Mouse (Mus musculus) hindbrain, embryonic 11.5 days (tissue): ENCODE results near the gene Zfx. TPM values are rescaled to one million over a fixed set of nuclear protein-coding genes. Genes with fewer than 3 reads are reported as not detected.
A peak's percentile ranks its signal among the peaks of the same experiment; 100 is the strongest.

Experiments
- ATAC-seq: fragments of 200-750 bp; cut with Nextera tagmentation; 2 replicates; pipeline ENCODE4 v1.8.0; 2017; ENCODE audit warnings: mild to moderate bottlenecking, moderate TSS enrichment, moderate library complexity; ENCODE audit not compliant: low FRiP score
- DNase-seq: peaks from one replicate; pipeline ENCODE4 v3.0.0-alpha.2; 2015; ENCODE audit warnings: low spot score
- H3K27ac ChIP-seq: fragments of 300-500 bp; sonication (generic); 2 replicates; pipeline ENCODE4 v1.5.1; 2014; ENCODE audit warnings: mild to moderate bottlenecking, low read depth, low read length
- H3K27me3 ChIP-seq: fragments of 300-500 bp; sonication (generic); 2 replicates; pipeline ENCODE4 v1.6.1; 2014; ENCODE audit warnings: mild to moderate bottlenecking, low read length, moderate library complexity, mixed read lengths; ENCODE audit not compliant: control insufficient read depth, insufficient read depth
- H3K36me3 ChIP-seq: fragments of 300-500 bp; sonication (generic); 2 replicates; pipeline ENCODE4 v1.6.1; 2014; ENCODE audit warnings: mild to moderate bottlenecking, low read length, moderate library complexity, mixed read lengths; ENCODE audit not compliant: control insufficient read depth, insufficient read depth
- H3K4me1 ChIP-seq: fragments of 300-500 bp; sonication (generic); replicated peaks from 2 replicates; pipeline ENCODE4 v1.6.1; 2014; ENCODE audit warnings: low read length, mixed read lengths; ENCODE audit not compliant: control insufficient read depth, insufficient read depth
- H3K4me2 ChIP-seq: fragments of 300-500 bp; sonication (generic); replicated peaks from 2 replicates; pipeline ENCODE4 v1.6.1; 2014; ENCODE audit warnings: mild to moderate bottlenecking, low read depth, low read length
- H3K4me3 ChIP-seq: fragments of 300-500 bp; sonication (generic); 2 replicates; pipeline ENCODE4 v1.5.1; 2014; ENCODE audit warnings: low read depth, low read length
- H3K9ac ChIP-seq: fragments of 300-500 bp; sonication (generic); 2 replicates; pipeline ENCODE4 v1.6.1; 2014; ENCODE audit warnings: low read depth, low read length
- H3K9me3 ChIP-seq: fragments of 300-500 bp; sonication (generic); 2 replicates; pipeline ENCODE4 v1.6.1; 2016; ENCODE audit warnings: low read length; ENCODE audit not compliant: control insufficient read depth
- WGBS: fragments of 180-500 bp; shearing (Covaris S2); extraction: QIAGEN DNeasy Blood & Tissue Kit; methylation state at CpG from one replicate; pipeline ENCODE4 v1.1.7; 2014; 5-methylcytosine and 5-hydroxymethylcytosine counted together
- polyA plus RNA-seq: library from polyadenylated mRNA; unstranded; fragments of >200 nt; fragmentation: Nextera tagmentation; extraction: Ambion mirVana; gene quantifications from 2 replicates; pipeline ENCODE4 v1.2.1, GENCODE M21; 2014

Gene Zfx
- polyA plus RNA-seq, 1 experiment from 2014 or later = 30.6 TPM

DNA sequence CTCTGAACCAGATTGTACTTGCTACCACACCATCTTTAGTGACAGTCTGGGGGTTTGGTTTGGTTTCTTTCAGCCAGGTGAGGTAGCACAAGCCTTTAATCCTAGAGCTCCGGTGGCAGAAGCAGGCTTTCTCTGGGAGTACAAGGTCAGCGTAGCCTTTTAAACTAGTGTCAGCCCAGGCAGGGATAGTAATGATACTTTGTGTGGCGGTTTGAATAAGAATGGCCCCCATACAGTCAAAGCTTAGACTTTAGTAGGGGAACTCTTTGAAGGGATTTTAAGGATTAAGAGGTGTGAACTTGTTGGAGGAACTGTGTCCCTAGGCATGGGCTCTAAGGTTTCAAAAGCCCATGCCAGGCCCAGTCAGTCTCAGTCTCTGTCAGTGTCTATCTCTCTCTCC lies 10.0 kb upstream of the Zfx start:
- Histone ChIP-seq H3K36me3 (no peaks in the 10 kb centered on the region), H3K4me1 (no peaks in the 10 kb centered on the region), H3K9ac (no peak overlapping the region), H3K27ac (no peak overlapping the region), H3K27me3 (peaks cover 25% of the 10 kb centered on the region), H3K4me2 (no peak overlapping the region), H3K4me3 (no peak overlapping the region), H3K9me3 (no peaks in the 10 kb centered on the region)
- WGBS = 43% methylated on average over 3 of the region's 3 CpGs
- ATAC-seq = no peak
- DNase-seq = no peak

DNA sequence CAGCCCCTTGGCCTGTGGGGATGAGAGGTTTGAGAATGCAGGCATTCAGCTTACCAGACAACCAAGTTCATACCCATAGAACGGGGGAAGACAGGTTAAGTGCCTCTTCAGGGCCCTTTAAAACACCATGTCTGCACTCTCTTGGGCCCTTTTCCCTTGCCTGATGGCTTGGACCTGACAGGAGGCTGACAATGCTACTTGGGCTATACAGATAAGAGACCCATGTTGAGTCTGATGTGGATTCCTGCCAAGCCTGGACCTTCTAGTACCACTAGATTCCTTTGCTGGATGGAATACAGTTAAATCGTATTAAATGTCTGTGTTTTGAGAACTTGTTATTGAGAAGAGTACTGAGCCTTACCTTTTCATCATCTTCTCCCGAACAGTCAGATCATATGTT lies 8.7 kb upstream of the Zfx start:
- no peaks in the 10 kb centered on the region for H3K4me1 ChIP-seq
- no peak overlapping the region for H3K4me3 ChIP-seq
- H3K9ac ChIP-seq = no peak overlapping the region
- DNase-seq = no peak
- no peaks in the 10 kb centered on the region for H3K36me3 ChIP-seq
- no peak overlapping the region for H3K27ac ChIP-seq
- no peak for ATAC-seq
- H3K27me3 ChIP-seq = peaks cover 30% of the 10 kb centered on the region
- H3K4me2 ChIP-seq = no peak overlapping the region
- no peaks in the 10 kb centered on the region for H3K9me3 ChIP-seq
- 81% methylated on average over 3 of the region's 3 CpGs for WGBS

DNA sequence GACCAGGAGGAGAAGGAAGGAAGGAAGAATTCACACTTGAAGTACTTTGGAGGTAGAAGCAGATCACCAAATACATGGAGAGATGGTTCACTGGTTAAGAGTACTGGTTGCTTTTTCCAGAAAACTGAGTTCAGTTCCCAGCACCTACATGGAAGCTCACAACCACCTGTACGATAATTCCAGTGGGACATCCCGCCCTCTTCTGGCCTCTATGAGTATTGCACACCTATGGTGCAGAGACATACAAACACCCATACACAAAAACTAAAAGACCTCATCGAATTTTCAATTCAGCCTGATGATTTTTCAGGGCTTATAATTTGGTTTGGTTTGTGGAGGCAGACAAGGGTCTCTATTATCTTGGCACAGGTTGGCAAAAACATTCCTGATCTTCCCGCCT lies 6.2 kb upstream of the Zfx start:
- H3K4me3 ChIP-seq = no peak overlapping the region
- peaks cover 31% of the 10 kb centered on the region for H3K27me3 ChIP-seq
- WGBS = 69% methylated on average over 4 of the region's 4 CpGs
- no peaks in the 10 kb centered on the region for H3K36me3 ChIP-seq
- no peak overlapping the region for H3K4me2 ChIP-seq
- no peak overlapping the region for H3K27ac ChIP-seq
- no peaks in the 10 kb centered on the region for H3K9me3 ChIP-seq
- no peak overlapping the region for H3K9ac ChIP-seq
- DNase-seq (no peak), ATAC-seq (no peak)
- H3K4me1 ChIP-seq = no peaks in the 10 kb centered on the region

DNA sequence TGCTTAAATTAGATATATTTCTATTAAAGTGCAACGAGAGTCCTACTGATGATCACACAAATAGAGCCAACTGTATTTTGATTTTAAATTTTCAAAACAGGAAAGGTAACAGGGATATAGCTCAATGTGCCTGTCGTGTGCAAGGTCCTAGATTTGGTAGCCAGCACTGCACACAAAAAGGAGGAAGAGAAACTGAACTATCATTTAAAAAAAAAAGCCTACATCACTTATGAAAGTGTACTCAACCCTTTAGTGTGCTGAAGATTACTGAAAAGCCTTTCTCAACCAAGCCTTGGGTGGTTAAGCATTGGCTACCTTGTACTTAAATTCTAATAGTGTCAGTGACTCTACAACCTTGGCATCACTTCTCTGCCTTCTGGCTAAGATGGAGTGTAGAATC lies 2.4 kb upstream of the Zfx start:
- peaks cover 33% of the 10 kb centered on the region; the same call in 1 of the 2 replicates for H3K27me3 ChIP-seq
- H3K9me3 ChIP-seq = no peaks in the 10 kb centered on the region
- no peak overlapping the region for H3K9ac ChIP-seq
- no peak for ATAC-seq
- no peaks in the 10 kb centered on the region for H3K4me1 ChIP-seq
- no peak for DNase-seq
- WGBS = 79% methylated on average over 2 of the region's 2 CpGs
- H3K36me3 ChIP-seq = no peaks in the 10 kb centered on the region
- no peak overlapping the region for H3K4me3 ChIP-seq
- H3K27ac ChIP-seq = no peak overlapping the region
- no peak overlapping the region for H3K4me2 ChIP-seq

DNA sequence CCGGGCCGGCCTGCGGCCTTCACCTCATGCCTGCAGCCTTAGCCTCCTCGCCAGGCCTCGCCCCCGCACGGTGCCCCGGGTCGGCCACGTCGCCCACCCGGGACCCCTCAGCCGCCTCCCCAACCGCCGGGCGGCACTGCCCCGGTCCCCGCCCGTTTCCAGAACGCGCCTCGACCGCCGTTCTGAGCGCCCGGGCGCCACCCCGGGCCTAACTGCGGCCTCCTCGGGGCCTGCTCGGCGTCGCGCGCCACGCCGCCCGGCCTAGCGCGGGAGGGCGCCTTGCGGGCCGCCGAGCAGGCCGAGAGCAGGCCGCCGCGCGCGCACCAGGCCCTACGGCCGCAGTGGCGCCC lies 818 bp downstream of the Zfx start:
- Histone ChIP-seq H3K9ac (peak overlapping the region; percentile 89), H3K4me3 (peak overlapping the region; percentile 55), H3K9me3 (no peaks in the 10 kb centered on the region), H3K27ac (peak overlapping the region; percentile 99), H3K4me2 (peak overlapping the region; percentile 37), H3K27me3 (peaks cover 31% of the 10 kb centered on the region; the same call in 1 of the 2 replicates), H3K36me3 (no peaks in the 10 kb centered on the region), H3K4me1 (no peaks in the 10 kb centered on the region)
- no peak for DNase-seq
- peak; percentile 78; the same call in 1 of the 2 replicates for ATAC-seq
- WGBS = 35% methylated on average over 14 of the region's 53 CpGs

DNA sequence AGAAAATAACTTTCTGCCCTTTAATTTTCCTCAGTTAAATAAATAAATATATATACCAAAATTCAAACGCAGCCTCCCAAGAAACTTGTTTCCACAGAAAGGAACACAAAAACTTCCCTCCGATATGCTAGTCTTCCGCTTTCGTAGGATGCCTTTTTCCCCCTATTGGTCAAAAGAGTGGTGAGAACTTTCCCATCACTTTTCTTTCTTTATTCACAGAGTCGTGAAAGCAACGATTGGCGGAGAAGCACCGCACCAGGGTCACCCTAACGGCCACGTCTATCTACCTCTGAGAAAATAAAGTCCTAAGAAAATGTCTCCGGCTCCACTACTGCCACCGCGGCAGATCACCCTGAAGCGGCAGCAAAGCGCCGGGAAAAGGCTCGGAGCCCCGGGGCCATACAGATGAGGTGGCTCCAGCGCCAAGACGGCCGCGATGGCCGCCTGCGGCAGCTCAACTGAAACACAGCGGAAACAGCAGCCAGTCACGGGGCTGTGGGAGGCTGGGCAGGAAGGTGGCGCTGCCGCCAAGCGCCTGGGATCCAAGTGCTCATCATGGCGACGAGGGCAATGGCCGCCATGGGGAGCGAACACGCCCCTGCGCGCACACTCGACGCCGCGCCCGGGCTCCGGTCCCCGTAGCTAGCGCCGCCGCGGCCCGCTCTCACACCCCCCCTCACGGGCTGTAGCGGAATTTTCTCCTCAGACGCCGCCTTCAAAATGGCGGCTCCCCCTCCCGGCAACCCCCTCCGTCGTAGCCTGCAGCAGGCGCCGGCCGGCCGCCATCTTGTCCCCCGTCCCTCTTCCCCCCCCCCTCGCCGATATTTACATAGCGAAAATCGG lies 1.4 kb downstream of the Zfx start:
- 12% methylated on average over 40 of the region's 65 CpGs for WGBS
- peak overlapping the region; percentile 99 for H3K27ac ChIP-seq
- peak overlapping the region; percentile 55 for H3K4me3 ChIP-seq
- peak overlapping the region; percentile 89 for H3K9ac ChIP-seq
- H3K4me2 ChIP-seq = peak overlapping the region; percentile 61
- peak; percentile 91 for ATAC-seq
- H3K27me3 ChIP-seq = peaks cover 26% of the 10 kb centered on the region; the same call in 1 of the 2 replicates
- no peaks in the 10 kb centered on the region for H3K4me1 ChIP-seq
- no peaks in the 10 kb centered on the region for H3K9me3 ChIP-seq
- H3K36me3 ChIP-seq = no peaks in the 10 kb centered on the region
- DNase-seq = peak; percentile 84

DNA sequence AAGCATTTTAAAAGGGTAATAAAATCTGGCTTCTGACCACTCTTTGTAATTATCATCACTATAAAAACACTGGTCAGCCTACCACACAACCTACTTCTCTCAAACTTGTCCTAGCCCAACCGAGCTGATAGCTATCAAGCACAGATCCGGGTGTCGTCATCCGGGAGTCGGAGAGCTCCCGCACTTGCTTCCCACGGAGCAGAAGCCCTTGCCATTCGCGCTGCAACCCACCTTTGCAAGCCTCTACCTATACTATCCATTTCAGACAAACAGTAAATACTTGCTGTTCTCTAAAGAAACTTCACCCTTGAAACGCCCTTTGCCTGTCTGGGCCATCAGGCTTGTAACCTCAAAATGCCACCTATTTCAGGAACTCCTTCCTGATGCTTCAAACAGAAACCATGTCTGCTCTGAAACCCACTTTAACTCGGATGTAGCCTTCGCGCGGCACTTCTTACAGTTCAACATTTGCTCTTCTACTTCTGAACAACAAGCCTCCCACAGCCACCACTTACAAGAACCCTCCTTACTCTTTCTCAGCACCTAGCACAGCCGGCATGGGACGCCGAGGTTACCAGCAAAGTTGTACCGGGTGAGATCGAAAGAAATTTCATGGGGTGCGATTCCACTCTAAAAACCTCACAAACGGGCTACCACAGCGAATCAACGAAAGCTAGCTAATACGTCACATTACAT lies 2.2 kb downstream of the Zfx start:
- Histone ChIP-seq H3K4me3 (peak overlapping the region; percentile 55), H3K4me1 (no peaks in the 10 kb centered on the region), H3K4me2 (peak overlapping the region; percentile 61), H3K27ac (0 out of 2 replicates have a peak overlapping the region, but pooled peaks have one; percentile 99), H3K36me3 (no peaks in the 10 kb centered on the region), H3K9me3 (no peaks in the 10 kb centered on the region), H3K9ac (peak overlapping the region; percentile 89; the same call in 1 of the 2 replicates), H3K27me3 (peaks cover 24% of the 10 kb centered on the region; the same call in 1 of the 2 replicates)
- ATAC-seq = no peak
- DNase-seq = peak; percentile 14
- WGBS = 19% methylated on average over 24 of the region's 24 CpGs

DNA sequence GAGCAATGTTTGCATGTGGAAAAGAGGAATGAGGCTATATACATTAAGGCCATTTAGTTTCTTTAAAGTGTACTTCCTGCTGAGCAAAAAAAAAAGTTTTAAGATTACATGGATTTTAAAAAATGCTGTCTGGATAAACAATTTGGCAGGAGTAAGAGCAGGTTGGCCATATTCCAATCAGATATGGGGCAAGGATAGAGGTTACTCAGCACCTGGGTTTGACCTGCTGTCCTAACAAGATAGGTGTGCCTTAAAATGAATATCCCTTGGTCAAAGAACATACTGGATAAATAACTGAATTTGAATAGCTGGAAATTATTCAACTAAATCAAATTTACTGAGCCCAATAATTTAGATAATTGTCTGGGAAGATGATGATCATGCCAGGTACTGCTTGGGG lies 5.2 kb downstream of the Zfx start:
- peaks cover 21% of the 10 kb centered on the region; the same call in 1 of the 2 replicates for H3K27me3 ChIP-seq
- no peaks in the 10 kb centered on the region for H3K36me3 ChIP-seq
- no peaks in the 10 kb centered on the region for H3K9me3 ChIP-seq
- H3K9ac ChIP-seq = no peak overlapping the region
- ATAC-seq = no peak
- DNase-seq = no peak
- no peak overlapping the region for H3K27ac ChIP-seq
- no peaks in the 10 kb centered on the region for H3K4me1 ChIP-seq
- H3K4me3 ChIP-seq = no peak overlapping the region
- no peak overlapping the region for H3K4me2 ChIP-seq
